Mouse (Mus musculus): Measurements from ENCODE around the gene Scn3b.

The Scn3b gene

GRCm38 (mm10) chr9:40316865-40317660, 48.0 kb downstream of the Scn3b start:
- DNase-seq (ENCODE audit: low read depth, low spot score): no peak

- no peak for DNase-seq (ENCODE audit: low read depth, low spot score)
Observed at GRCm38 (mm10) chr9:40317735-40318134, 48.7 kb downstream of the Scn3b start.

- no peak for DNase-seq (ENCODE audit: low read depth, low spot score)
Observed at GRCm38 (mm10) chr9:40318771-40319170, 49.8 kb downstream of the Scn3b start.

- no peak for DNase-seq (ENCODE audit: low read depth, low spot score)
Observed at GRCm38 (mm10) chr9:40320405-40320804, 51.4 kb downstream of the Scn3b start.

DNA sequence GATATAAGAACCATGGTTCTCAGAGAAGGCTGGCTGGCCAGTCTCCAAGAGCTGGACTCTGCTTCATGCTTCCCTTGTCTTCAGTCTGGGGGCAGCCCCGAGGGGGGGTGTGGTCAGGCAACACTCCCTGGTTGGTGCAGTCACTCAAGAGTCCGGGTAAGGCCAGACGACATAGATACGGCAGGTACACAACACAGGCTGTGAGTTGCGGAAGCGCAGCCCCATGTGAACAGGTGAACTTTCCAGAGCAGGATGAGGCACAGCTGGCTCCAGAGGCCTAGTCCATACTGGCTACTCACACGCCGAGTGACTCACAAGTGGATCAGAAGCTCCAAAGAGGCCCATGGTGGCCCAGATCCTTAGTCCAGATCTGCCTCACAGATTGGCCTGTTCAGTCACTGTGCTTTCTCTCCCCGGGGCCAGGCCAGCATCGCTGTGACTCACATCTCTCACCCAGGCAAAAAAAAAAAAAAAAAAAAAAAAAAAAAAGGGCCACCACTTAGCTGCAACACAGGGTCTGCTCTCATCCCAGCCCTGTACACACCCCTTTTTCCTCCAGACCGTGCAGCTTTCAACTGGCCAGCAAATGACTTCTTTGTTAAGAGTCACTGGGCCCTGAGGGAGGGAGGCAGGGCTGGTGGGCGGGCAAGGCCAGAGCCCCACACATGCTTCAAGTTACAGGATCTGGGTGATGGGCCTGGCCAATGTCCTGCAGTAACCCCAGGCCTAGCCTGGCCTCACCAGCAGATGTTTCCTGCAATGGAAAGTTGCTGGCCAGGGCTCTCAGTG, 52.1 kb downstream of the Scn3b start:
- peak; percentile 40 for DNase-seq (ENCODE audit: low read depth, low spot score)

- DNase-seq (ENCODE audit: low read depth, low spot score): no peak
Observed at GRCm38 (mm10) chr9:40321668-40322003, 52.6 kb downstream of the Scn3b start.

- no peak for DNase-seq (ENCODE audit: low read depth, low spot score)
Observed at GRCm38 (mm10) chr9:40322372-40322771, 53.4 kb downstream of the Scn3b start.

GRCm38 (mm10) chr9:40323171-40323570, 54.2 kb downstream of the Scn3b start:
- DNase-seq (ENCODE audit: low read depth, low spot score): no peak

GRCm38 (mm10) chr9:40323773-40324172, 54.8 kb downstream of the Scn3b start:
- DNase-seq (ENCODE audit: low read depth, low spot score): no peak

DNA sequence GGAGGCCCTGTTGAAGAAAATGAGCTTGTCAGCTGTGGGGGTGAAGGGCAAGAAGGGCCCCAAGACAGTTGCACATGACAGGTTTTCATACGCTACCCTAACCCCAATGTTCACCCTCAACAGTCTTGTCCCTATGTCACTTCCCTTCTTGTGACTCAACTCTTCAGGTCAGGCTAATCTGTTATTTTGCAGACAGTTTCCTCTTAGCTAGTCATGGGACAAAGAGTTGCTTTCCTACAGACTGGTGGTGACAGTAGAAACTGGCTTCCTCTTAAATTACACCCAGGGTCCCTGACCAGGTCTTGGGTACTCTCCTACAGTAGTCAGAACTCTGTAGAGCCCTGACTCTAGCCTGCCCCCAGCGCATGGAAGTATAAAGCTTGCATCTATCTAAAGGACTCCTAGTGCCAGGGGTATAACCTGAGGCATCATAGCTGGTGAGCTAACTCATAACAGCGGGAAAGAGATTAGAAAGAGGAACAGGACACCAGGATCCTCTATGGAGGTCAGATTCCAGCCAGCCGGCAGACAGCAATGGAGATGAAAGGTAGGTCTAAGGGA, 55.3 kb downstream of the Scn3b start:
- DNase-seq (ENCODE audit: low read depth, low spot score): no peak

GRCm38 (mm10) chr9:40324826-40325225, 55.8 kb downstream of the Scn3b start:
- no peak for DNase-seq (ENCODE audit: low read depth, low spot score)

DNA sequence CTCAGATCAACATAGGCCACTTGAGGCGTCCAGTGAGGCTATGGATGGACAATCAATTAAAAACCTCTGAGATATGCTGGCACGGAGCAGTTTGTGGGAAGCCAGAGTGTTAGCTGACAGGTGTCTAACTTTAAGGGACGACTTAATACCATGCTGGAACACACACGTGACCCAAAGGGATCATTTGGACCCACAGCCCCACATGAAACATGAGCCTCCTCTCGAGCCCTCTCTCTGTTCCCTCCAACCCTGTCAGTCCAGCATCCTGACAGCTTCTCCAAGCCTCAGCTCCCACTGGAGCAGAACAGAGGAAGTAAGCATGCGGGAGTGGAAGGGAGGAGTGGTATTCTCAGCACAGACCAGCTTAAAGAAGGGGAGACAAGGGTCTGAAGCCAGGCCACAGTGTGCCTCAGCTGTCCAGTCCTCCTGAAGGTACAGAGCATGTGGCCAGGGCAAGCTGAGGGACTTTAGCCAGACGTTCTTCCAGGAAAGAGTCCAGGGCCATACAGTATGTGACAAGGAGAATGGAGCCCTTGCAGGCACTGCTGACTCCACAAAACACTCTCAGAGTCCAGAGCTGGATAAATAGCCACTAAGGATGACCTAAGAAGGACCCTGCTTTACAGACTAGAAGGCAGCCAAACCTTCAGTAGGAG, 57.4 kb downstream of the Scn3b start:
- no peak for DNase-seq (ENCODE audit: low read depth, low spot score)

DNA sequence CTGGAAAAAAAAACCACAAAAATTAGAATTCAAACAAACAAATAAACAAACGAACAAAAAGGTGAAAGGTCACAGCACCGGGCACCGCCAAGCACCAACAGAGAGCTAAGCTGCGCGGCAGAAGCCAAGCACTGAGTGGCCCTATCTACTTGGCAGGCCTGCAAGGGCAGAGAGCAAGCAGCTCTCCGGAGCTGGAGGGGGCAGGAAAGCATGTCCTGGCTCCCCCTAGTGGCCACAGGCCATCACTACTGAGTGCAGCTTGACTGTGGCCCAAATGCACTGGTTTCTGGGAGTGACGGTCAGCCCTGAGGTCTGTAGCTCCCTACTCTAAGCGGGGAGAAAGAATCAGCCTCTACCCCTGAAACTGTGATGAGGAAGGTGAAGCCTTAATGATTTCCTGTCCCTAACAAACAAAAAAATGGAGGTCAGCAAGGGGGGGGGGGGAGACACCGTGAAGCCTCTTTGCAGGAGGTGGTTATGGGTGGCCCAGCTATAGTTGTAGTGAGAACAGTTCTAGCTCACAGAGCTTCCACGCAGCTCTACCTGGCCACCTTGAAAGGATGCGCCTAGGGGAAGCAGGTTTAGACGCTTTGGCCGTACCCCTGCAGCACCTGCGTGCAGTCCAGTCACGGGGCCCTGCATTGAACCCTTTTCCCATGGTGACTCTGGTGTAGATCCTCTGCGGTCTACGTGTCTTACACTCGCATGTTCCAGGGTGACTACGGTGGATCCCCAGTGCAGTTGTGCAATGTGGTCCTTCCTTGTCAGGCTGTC, 61.8 kb downstream of the Scn3b start:
- DNase-seq (ENCODE audit: low read depth, low spot score): peak; percentile 77

DNA sequence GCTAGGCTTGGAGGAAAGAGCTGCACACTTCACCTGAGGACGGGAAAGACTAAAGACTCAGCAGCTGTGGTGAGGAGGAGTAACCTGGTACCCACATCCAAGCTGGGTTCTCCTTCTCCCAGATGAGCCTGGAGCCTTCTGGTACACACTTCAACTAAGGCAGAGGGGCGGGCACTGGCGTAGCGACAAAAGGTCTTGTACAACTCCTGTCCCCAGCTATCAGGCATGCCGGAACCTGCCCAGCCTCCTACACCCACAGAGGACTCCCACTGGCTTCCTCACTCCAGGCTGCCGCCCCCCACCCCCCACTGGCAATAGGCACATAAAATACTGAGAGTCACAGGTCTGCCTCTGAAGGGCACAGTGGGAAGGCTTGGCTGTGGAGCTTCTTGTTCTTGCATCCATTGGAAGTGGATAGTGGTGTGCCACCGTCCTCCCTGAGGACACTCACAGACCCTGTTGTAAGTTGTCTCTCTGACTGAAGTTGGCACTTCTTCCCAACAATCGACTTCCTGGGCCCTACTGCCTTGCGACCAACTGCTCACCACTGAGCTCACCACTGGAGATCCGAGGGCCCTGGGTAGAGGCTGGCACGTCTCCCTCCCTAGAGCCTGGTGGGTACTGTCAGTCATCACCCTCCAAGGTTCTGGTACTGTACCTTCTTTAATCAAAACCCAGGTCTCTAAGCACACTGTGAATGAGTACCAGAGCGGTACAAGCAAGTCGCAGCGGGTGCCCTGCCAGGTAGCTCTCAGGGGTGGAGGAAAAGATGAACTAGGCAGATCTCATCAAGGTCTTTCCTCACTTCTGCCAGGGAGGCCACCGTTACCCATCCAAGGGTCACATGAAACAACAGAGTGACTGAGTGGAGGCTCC, 62.6 kb downstream of the Scn3b start:
- no peak for DNase-seq (ENCODE audit: low read depth, low spot score)

DNA sequence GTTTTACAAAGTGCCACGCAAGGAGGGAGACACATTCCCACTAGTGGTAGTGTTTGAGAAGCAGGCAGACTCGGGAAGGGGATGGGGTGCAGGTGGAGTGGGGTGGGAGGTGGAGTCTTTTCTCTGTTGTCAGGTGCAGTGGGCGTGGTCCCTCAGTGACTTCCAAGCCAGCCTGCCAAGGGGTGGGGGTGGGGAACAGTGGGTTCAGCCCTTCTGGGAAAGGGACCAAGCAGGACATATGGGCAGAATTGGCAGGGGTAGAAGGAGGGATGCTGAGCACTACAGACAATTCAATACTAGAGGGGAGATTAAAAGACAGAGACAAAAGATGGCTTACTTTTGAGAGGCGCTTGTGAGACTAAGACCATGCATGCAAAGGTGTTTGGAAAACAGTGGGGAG, 63.3 kb downstream of the Scn3b start:
- DNase-seq (ENCODE audit: low read depth, low spot score): no peak

- DNase-seq (ENCODE audit: low read depth, low spot score): no peak
Observed at GRCm38 (mm10) chr9:40332731-40333648, 64.0 kb downstream of the Scn3b start.

DNA sequence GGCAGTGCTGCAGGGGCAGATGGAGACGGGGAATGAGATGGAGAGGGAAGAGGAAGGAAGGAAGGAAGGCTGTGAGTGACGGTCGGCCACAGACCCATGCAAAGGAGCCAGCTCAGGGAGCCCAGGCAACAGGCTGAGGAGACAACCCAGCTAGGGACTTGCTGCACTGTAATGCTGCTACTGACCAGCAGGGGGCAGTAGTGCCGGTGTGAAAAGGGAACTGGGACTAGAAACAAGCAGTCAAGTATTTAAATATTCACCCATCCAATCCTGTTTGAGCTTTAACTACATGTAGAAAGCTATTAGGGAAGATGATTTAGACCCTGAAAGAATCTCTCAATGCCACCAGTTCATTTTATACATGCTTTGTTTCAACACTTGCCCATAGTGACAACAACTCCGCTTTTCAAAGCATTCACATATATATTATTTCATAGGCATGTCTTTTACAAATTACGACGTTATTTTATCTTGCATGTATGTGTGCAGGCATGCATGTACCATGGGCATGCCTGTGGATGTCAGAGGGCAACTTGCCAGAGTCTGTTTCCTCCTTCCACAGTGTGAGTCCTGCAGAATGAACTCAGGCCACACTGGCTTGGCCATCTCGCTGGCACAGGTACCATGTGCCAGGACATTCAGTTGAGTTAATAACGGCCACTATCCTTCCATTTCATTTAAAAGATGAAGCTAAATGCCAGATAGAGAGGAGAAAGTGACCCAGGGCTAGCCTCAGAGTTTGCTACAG, 64.8 kb downstream of the Scn3b start:
- peak; percentile 55 for DNase-seq (ENCODE audit: low read depth, low spot score)

DNA sequence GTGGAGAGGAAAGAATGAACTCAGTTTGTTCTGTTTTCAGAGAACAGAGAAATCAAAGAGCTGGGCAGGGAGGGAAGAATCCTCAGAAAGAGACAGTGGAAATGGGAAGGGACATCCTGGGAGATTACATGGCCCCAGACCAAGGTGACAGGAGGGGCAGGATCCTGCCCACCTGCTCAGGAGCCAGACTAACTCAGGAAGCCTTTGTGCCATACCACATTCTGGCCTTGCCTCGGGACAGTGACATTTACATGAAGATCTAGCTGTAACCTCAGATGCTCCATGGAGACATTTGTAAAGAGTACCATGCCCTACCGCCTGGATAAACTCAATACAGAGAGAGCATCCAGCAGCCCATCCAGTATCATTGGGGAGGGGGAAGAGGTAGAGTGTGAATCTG, 65.6 kb downstream of the Scn3b start:
- DNase-seq (ENCODE audit: low read depth, low spot score): no peak

- DNase-seq (ENCODE audit: low read depth, low spot score): no peak
Observed at GRCm38 (mm10) chr9:40336701-40337100, 67.7 kb downstream of the Scn3b start.

All from embryo, embryonic 11.5 days (tissue).